Mouse (Mus musculus) 3134 (cell line): Measurements from ENCODE around the gene Ntm.

Experiments
- DNase-seq: peaks from one replicate; pipeline ENCODE4 v3.0.0-alpha.2; 2011; ENCODE audit warnings: low spot score; ENCODE audit not compliant: insufficient read length; ENCODE audit errors: extremely low read depth

Gene Ntm

DNA sequence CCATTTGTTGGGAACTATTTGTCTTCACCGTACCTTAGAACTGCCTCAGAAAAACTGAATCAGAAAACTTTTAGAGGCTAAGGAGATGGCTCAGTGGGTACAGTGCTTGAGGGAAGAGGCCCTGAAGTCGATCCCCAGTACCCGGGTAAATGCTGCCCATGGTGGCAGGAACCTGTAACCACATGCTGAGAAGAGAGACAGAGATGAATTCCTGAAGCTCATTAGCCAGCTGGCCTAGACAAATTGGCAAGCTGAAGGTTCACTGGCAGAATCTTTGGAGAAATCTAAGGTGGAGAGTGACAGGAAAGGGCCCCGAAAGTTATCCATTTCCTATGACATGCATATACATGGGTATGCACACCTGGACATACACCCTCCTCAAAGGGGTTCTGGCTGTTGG, 605.1 kb downstream of the Ntm start:
- no peak for DNase-seq

DNA sequence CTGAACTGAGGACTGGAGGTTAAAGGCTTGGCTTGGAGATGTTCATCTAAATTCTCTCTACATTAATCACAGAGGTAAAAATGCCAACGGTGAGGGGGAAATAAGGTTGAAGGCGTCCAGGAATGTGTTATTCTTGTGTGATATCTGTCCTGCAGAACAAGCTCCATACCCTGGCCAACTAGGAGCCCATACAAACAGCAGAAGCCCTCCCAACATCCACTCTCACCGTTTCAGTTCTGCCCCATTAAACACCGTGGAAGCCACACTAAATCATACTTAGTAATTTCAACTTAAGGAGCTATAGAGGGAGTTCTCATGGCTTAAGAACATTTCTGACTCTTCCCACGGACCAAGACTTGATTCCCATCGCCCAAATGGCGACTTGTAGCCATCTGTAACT, 620.6 kb downstream of the Ntm start:
- no peak for DNase-seq

- DNase-seq, result no peak
These were observed 621.6 kb downstream of the Ntm start for GRCm38 (mm10) chr9:29341292-29341691.

- DNase-seq, result no peak
These were observed 627.3 kb downstream of the Ntm start for GRCm38 (mm10) chr9:29335671-29336070.

DNA sequence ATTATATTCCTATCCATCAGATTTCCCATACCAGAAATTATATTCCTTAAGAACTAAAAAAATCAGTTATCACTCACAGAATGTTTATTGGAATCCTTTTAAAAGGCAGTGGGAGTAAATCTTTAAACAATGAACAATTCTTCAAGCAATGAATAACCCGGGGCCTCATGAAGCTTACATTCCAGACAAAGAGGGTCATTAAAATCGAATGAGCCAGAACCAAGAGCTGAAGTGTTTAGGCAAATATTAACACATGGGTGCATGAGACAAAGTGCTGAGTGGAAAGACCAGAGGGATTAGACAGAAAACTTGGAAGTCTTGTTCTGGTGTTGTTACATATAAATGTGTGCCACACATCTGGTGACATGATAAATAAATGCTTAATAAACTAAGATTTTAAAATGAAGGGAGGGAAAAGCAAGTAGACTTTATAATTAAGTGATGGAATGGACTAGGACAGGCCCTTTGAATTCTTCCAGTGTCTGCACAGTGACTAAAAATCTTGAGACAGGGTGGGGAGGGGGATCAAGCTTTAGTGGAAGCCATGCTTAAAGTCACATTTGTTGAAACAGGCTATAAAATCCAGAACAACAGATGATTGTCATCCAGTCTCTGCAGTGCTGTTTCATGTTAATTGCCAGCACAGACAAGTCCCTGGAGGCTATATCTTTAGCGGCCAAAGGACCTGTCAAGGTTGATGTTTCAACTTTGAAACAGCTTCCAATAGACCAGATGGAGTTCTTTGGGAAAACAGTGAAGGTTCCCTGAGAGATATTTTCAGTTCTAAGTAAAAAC, 630.4 kb downstream of the Ntm start:
- no peak for DNase-seq

- no peak for DNase-seq
These were observed 632.5 kb downstream of the Ntm start for GRCm38 (mm10) chr9:29330486-29330885.

GRCm38 (mm10) chr9:29326283-29326682, 636.7 kb downstream of the Ntm start:
- DNase-seq, result no peak

GRCm38 (mm10) chr9:29325137-29325536, 637.8 kb downstream of the Ntm start:
- DNase-seq, result no peak

GRCm38 (mm10) chr9:29319197-29319596, 643.7 kb downstream of the Ntm start:
- no peak for DNase-seq

DNA sequence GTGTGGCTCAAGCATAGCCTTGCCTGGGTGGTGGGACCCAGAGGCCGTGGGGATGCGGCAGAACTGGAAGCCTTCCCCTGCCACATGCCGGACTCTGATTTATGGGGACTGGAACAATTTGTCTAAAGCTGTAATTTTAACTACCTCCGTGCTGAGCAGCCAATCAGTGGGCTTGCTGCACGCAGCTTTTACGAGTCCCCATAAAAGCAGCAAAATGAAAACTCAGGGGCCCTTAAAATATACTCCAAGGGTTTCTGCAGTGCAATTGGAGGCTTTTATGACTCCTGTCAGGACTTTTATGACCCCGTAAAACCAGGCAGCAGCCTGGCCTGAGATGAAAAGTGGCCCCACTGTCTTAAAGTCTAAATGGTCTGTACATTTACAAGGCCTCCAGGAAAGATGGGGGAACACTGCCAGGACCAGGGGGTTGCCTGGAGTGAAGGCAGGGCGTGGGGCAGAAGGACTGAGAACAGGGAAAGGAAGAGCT, 644.2 kb downstream of the Ntm start:
- no peak for DNase-seq

- no peak for DNase-seq
These were observed 645.3 kb downstream of the Ntm start for GRCm38 (mm10) chr9:29317623-29318022.

- no peak for DNase-seq
These were observed 647.1 kb downstream of the Ntm start for GRCm38 (mm10) chr9:29315842-29316241.

DNA sequence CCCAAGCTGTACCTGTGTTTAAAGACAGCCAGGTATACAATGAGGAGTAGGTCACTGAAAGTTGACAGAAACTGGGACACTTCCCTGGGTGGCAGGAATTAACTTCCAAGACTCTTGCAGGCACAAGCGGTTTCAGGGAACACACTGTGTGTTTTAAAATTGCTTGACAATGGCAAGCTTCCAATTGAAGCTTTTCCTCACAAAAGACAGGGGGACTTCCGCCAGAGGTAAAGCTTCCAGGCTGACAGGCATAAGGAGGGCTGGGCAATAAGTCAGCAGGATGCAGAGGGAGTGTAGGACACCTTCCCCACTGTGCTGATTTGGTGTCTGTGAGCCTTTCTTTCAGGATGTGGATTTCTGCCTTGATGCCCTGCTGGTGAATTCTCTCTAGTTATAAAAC, 656.0 kb downstream of the Ntm start:
- DNase-seq, result no peak

DNA sequence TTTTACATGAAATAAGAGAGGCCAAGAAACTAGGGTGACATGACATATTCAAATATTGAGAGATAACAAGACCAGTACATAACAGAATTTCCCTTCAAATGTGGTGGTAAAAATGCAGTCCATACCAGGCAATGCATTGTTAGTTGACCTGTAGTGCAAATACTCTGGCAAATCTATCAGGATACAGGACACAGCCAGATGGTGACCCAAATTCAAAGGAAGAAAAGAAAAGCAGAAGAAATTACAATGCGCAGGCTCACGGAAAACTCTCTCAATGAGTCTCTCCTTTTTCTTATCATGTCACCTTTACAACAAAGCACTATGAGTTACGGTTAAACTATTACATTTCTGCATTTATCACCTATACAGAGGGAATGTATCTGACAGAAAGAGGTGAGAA, 664.6 kb downstream of the Ntm start:
- DNase-seq, result no peak

GRCm38 (mm10) chr9:29296752-29297151, 666.2 kb downstream of the Ntm start:
- DNase-seq, result no peak

GRCm38 (mm10) chr9:29288003-29288704, 674.8 kb downstream of the Ntm start:
- DNase-seq, result no peak

DNA sequence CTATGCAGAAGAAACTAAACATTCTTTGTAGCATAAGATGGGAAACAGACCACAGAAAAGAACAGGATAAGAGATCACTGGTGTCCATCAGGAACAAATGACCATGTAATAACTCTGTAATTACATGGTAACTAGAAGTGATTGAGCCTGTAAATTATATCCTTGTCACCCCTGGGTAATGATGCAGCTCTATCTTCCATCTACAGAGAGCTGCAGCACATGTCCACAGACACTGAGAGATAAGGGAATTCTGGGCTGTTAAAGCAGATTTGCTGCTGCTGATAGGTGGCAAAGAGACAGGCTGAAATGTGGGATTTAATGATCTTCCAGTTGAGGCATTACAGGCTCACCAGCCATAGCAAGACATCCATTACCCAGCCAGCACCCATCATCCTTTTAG, 677.8 kb downstream of the Ntm start:
- DNase-seq, result no peak

- DNase-seq, result no peak
These were observed 690.1 kb downstream of the Ntm start for GRCm38 (mm10) chr9:29272861-29273260.

DNA sequence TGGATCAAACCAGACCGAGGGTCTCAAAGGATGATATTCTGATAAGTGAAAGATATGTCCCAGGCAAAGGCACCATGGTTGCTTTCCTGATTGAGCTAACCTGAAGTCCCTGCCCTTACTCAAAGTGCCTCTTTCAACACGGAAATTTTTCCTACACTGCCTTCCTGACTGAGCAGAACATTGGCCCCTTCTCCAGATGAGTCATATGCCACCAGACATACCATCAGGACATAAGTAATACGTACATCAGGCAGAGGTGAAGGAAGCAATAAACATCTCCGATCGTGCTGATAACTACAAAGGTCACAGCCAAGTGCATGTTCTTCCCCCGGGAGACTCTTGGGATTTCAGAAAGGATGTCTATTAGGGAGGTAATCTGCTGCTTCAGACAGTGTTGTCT, 693.0 kb downstream of the Ntm start:
- no peak for DNase-seq

GRCm38 (mm10) chr9:29269277-29269646, 693.7 kb downstream of the Ntm start:
- no peak for DNase-seq

- DNase-seq, result no peak
These were observed 694.2 kb downstream of the Ntm start for GRCm38 (mm10) chr9:29268583-29269276.

- no peak for DNase-seq
These were observed 695.3 kb downstream of the Ntm start for GRCm38 (mm10) chr9:29267663-29268062.
